Mouse (Mus musculus): ENCODE results near the gene Ston2.

Gene Ston2

GRCm38 (mm10) chr12:91800861-91801385 is 12.7 kb upstream of the Ston2 start:
- TF ChIP-seq GATA4 (IDR thresholded peaks at IDR 0.05; ENCODE audit: insufficient replicate concordance, low read length) = no peak

- TF ChIP-seq GATA4 (IDR thresholded peaks at IDR 0.05; ENCODE audit: insufficient replicate concordance, low read length) = no peak
Measured at GRCm38 (mm10) chr12:91799821-91800335, 11.7 kb upstream of the Ston2 start.

GRCm38 (mm10) chr12:91799379-91799773 is 11.2 kb upstream of the Ston2 start:
- TF ChIP-seq GATA4 (IDR thresholded peaks at IDR 0.05; ENCODE audit: insufficient replicate concordance, low read length) = no peak

DNA sequence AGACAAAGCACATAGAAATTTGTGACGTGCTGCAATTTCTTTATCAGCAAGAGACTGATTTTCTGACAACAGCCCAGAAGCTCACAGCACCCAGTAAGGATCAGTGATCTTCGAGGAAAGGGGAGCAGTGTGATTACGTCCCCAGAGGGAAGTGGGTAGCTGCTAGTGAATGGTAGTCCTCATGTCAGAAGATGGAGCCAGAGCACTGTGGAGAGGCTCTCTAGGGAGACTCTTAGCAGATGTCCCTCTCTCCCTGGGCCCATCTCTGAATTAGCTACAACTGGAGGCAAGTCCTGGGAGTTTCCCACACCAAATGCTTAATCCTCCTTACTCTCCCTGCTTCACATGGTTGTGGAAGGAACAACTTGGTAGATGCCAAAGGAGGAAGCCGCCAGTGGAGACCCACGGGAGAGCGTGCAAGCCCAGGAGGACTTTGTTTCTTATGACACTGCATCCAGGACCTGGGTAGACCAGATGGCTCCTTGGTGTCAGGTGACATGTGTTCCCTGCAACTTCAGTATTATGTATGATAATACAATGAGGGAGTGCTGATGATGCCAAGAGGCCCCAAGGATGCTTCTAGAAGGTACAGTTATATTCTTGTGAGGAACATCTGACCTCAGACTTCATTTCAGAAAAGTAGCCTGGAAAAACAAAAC is 10.7 kb upstream of the Ston2 start:
- no peak for TF ChIP-seq GATA4 (IDR thresholded peaks at IDR 0.05; ENCODE audit: insufficient replicate concordance, low read length)

DNA sequence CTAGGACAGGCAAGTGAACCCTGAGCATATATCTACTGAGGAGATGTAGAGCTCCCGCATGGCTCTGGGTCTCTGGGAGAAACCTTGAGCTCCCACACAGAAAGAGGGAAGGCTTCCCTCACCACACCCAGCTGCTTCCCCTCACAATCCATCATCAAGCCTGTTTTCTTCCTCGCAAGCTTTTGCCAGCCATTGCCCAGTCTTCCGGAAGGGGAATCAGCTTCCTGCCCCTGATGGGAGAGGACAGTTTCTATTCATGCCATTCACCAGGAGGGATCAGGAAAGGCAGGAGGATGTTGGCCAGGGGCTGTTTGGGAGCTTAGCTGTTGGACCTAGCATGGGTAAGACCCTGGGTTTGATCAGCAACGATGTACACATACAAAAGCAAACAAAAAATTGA is 8.6 kb upstream of the Ston2 start:
- TF ChIP-seq GATA4 (IDR thresholded peaks at IDR 0.05; ENCODE audit: insufficient replicate concordance, low read length) = no peak

- TF ChIP-seq GATA4 (IDR thresholded peaks at IDR 0.05; ENCODE audit: insufficient replicate concordance, low read length) = no peak
Measured at GRCm38 (mm10) chr12:91793266-91793665, 5.1 kb upstream of the Ston2 start.

- TF ChIP-seq GATA4 (IDR thresholded peaks at IDR 0.05; ENCODE audit: insufficient replicate concordance, low read length) = no peak
Measured at GRCm38 (mm10) chr12:91791822-91792221, 3.6 kb upstream of the Ston2 start.

DNA sequence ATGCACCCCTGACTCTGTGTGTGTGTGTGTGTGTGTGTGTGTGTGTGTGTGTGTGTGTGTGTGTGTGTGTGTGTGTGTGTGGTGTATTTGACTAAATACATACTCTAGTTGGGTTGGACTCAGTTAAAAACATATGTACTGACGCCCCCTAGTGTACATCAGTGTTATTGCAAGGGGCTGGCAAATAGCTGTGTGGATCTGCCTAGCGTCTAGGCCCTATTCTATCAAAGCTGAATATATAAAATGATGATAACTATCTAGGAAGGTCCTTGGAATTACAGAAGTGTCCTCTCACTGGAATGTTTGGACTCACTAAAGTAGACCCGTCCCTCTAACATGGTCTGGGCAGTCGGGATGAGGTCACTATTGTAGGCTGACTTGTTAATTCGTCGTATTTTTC is 1.6 kb upstream of the Ston2 start:
- TF ChIP-seq GATA4 (IDR thresholded peaks at IDR 0.05; ENCODE audit: insufficient replicate concordance, low read length) = no peak

DNA sequence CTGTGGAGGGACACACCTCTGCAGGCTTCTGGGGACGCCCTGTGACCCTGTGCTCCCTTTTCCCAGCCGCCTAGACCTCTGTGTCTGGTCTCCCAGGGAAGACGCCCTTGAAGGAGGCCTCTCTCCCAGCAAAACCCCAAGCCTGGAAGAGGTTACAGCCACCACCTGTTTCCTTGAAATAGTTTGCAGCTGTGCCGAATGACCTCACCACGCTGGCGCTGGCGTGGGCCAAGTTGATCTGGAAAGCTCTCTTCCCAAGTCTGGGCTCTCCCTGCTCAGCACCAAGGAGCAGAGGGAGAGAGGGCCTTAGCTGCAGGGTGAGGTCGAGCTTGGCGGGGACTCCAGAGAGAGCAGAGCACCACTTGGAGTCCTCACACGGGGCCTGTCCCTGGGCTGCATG is 1.8 kb downstream of the Ston2 start:
- TF ChIP-seq GATA4 (IDR thresholded peaks at IDR 0.05; ENCODE audit: insufficient replicate concordance, low read length) = no peak

GRCm38 (mm10) chr12:91781432-91781831 is 6.8 kb downstream of the Ston2 start:
- no peak for TF ChIP-seq GATA4 (IDR thresholded peaks at IDR 0.05; ENCODE audit: insufficient replicate concordance, low read length)

DNA sequence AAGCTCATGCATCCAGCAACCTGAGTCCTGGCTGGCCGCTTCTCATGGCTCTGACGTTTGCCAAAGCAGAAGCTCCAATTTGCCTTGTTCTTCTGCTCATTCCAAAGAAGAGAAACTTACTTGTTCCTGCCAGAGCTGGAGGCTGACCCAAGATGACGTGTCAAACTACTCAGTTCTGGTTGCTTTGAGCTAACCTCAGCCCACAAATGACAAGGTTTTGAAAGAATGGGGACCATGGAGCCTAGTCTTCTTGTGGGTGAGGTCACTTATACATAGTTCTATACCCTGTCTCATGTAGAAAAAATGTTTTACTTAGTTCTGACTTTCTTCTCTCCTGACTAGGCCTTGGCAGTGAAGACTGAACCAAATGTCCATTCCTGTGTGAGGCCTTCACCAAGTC is 7.7 kb downstream of the Ston2 start:
- no peak for TF ChIP-seq GATA4 (IDR thresholded peaks at IDR 0.05; ENCODE audit: insufficient replicate concordance, low read length)

- TF ChIP-seq GATA4 (IDR thresholded peaks at IDR 0.05; ENCODE audit: insufficient replicate concordance, low read length) = no peak
Measured at GRCm38 (mm10) chr12:91779004-91779365, 9.2 kb downstream of the Ston2 start.

GRCm38 (mm10) chr12:91778211-91779003 is 9.8 kb downstream of the Ston2 start:
- no peak for TF ChIP-seq GATA4 (IDR thresholded peaks at IDR 0.05; ENCODE audit: insufficient replicate concordance, low read length)

- no peak for TF ChIP-seq GATA4 (IDR thresholded peaks at IDR 0.05; ENCODE audit: insufficient replicate concordance, low read length)
Measured at GRCm38 (mm10) chr12:91776342-91776741, 11.8 kb downstream of the Ston2 start.

DNA sequence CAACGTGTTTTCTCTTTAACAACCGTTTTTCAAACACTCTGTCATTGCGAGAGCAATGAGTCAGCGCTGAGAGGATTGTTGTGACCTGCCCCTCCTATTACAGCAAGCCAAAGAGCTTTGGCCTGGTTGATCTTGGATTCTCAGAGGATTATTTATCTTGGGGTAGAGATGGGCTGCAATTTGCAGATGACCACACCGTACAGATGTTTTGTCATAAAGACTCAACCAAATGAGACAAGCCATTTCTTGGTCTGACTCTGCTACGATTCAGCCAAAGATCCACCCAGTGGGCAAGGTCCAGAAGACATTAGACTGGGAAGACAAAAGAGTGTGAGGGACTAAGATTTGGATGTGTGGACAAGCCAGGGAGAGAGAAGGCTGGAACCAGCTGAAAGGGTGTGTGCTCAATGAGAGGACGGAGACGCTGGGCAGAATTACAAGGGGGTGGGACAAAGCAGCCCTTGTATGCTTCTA is 13.3 kb downstream of the Ston2 start:
- no peak for TF ChIP-seq GATA4 (IDR thresholded peaks at IDR 0.05; ENCODE audit: insufficient replicate concordance, low read length)

DNA sequence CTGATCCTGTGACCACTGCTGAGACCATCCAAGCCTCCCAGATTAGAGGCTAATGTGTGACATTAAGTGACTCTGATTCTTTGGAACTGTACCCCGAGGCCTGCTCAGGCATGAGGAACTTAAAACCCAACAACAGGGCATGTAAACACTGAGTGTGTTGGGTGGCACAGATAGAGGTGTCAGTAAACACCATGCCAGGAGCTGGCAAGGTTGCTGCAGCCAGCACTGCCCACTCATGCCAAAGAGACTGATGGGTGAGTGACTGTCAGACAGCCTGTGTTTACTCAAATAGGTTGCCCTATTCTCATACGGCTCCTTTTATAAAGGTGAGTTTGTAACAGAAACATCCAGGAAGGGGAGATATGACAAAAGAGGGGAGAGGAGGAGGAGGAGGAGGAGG is 19.3 kb downstream of the Ston2 start:
- no peak for TF ChIP-seq GATA4 (IDR thresholded peaks at IDR 0.05; ENCODE audit: insufficient replicate concordance, low read length)

Measured in liver, adult (tissue).